Mouse (Mus musculus): ENCODE results near the gene Map4k2. TPM values are rescaled to one million over a fixed set of nuclear protein-coding genes. Genes with fewer than 3 reads are reported as not detected.

Map4k2 gene
- polyA plus RNA-seq, 1 experiment from 2014 or later = 12.5 TPM

DNA sequence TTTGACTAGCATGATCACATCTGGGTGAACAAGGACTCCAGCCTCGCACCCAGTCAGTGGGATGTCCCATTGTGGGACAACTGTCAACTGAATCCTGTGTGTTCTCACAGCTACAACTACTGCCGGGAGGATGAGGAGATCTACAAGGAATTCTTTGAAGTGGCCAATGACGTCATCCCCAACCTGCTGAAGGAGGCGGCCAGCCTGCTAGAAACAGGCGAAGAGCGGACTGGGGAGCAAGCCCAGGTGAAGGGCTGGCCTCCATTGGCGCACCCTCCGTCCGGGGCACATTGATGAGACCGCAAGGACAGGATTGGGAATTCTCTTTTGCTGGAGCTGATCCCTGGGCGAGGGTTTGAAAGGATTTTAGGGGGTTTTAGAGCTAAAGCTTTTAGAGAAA lies 2.2 kb upstream of the Map4k2 start:
- no peak overlapping the region for H3K4me3 ChIP-seq
- H3K27ac ChIP-seq (replicated peaks) = no peak overlapping the region
- 89% methylated on average over 11 of the region's 11 CpGs for WGBS
- no peak overlapping the region for H3K4me2 ChIP-seq
- no peak for ATAC-seq (ENCODE audit: extremely low read depth, insufficient number of reproducible peaks, low FRiP score, low TSS enrichment)
- H3K36me3 ChIP-seq = peaks cover 40% of the 10 kb centered on the region
- no peak overlapping the region for H3K9ac ChIP-seq
- peaks cover 60% of the 10 kb centered on the region for H3K4me1 ChIP-seq
- H3K27me3 ChIP-seq (replicated peaks) = no peaks in the 10 kb centered on the region
- H3K9me3 ChIP-seq = no peaks in the 10 kb centered on the region

DNA sequence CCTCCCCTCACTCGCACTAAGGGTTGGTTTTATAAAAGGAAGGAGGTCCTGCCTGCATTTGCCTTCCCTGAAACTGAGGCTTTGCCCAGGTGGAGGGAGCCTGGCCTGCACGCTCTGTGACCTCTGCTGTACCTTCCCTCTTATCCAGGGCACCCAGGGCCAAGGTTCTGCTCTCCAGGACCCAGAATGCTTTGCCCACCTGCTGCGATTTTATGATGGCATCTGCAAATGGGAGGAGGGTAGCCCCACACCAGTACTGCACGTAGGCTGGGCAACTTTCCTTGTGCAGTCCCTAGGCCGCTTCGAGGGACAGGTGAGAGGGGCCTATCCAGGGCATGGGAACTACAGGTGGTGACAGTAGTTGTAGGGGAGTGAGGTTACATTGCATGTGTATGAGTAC lies 1.7 kb upstream of the Map4k2 start:
- H3K4me2 ChIP-seq = no peak overlapping the region
- H3K27me3 ChIP-seq (replicated peaks) = no peaks in the 10 kb centered on the region
- H3K9ac ChIP-seq = no peak overlapping the region
- no peak overlapping the region for H3K4me3 ChIP-seq
- no peak for ATAC-seq (ENCODE audit: extremely low read depth, insufficient number of reproducible peaks, low FRiP score, low TSS enrichment)
- H3K4me1 ChIP-seq = peaks cover 56% of the 10 kb centered on the region
- H3K27ac ChIP-seq (replicated peaks) = no peak overlapping the region
- 92% methylated on average over 6 of the region's 6 CpGs for WGBS
- peaks cover 44% of the 10 kb centered on the region for H3K36me3 ChIP-seq
- H3K9me3 ChIP-seq = no peaks in the 10 kb centered on the region

DNA sequence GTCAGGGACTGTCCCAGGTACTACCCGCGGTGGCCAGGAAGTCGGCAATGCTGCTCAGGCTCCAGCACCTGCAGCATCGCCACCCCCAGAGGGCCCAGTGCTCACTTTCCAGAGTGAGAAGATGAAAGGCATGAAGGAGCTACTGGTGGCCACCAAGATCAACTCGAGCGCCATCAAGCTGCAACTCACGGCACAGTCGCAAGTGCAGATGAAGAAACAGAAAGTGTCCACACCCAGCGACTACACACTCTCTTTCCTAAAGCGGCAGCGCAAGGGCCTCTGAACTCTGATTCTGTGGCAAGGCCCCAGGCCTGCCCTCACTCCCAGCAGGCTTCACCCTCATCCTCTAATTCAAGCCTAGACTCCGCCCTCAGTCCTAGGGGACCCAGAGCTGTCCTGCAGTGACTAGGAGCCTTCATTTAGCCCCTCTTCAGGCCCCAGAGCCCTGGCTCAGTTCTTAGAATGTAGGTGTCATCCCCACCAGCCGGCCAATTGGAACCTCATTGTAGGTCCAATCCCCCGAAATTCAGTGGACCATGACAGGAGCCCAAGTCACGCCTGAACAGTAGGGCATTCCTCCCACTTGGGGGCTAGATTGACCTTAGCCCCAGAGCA lies 938 bp upstream of the Map4k2 start:
- ATAC-seq (ENCODE audit: extremely low read depth, insufficient number of reproducible peaks, low FRiP score, low TSS enrichment) = no peak
- Histone ChIP-seq H3K4me3 (peak overlapping the region; percentile 75), H3K9ac (peak overlapping the region; percentile 90; the same call in 1 of the 2 replicates)

DNA sequence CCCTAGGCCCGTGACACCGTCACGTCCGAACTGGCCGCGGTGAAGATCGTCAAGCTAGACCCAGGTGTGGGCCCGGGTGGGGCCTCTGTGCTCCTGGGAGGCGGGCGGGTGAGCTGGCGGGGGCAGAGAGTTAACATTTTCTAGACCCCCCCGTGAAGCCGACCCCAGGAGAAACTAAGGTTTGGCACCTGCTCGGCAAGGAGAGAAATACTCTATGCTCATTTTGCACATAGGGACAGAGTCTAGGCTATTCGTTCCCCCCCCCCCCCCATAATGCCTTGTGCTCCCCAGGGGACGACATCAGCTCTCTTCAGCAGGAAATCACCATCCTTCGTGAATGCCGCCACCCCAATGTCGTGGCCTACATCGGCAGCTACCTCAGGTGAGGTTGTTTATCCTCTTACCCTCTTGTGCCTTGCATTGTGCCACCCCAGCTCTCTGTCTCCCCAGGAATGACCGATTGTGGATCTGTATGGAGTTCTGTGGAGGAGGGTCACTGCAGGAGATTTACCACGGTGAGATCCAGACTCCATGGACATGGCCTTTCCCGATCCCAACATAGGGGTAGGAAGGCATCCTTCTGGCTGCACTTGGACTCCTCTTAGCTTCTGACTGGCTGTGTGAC lies 630 bp downstream of the Map4k2 start:
- Histone ChIP-seq H3K4me3 (peak overlapping the region; percentile 75), H3K27ac (replicated peaks) (peak overlapping the region; percentile 73), H3K4me2 (peak overlapping the region; percentile 97), H3K9me3 (no peaks in the 10 kb centered on the region), H3K27me3 (replicated peaks) (no peaks in the 10 kb centered on the region), H3K4me1 (peaks cover 46% of the 10 kb centered on the region), H3K36me3 (peaks cover 66% of the 10 kb centered on the region), H3K9ac (peak overlapping the region; percentile 90)
- WGBS = 9% methylated on average over 23 of the region's 23 CpGs
- ATAC-seq (ENCODE audit: extremely low read depth, insufficient number of reproducible peaks, low FRiP score, low TSS enrichment) = peak; percentile 33; the same call in 1 of the 2 replicates

More for the DNA sequence above, 938 bp upstream of the Map4k2 start:
- Histone ChIP-seq H3K27ac (replicated peaks) (peak overlapping the region; percentile 73), H3K27me3 (replicated peaks) (no peaks in the 10 kb centered on the region), H3K36me3 (peaks cover 51% of the 10 kb centered on the region), H3K9me3 (no peaks in the 10 kb centered on the region), H3K4me2 (peak overlapping the region; percentile 97), H3K4me1 (peaks cover 53% of the 10 kb centered on the region)
- 67% methylated on average over 15 of the region's 15 CpGs for WGBS

DNA sequence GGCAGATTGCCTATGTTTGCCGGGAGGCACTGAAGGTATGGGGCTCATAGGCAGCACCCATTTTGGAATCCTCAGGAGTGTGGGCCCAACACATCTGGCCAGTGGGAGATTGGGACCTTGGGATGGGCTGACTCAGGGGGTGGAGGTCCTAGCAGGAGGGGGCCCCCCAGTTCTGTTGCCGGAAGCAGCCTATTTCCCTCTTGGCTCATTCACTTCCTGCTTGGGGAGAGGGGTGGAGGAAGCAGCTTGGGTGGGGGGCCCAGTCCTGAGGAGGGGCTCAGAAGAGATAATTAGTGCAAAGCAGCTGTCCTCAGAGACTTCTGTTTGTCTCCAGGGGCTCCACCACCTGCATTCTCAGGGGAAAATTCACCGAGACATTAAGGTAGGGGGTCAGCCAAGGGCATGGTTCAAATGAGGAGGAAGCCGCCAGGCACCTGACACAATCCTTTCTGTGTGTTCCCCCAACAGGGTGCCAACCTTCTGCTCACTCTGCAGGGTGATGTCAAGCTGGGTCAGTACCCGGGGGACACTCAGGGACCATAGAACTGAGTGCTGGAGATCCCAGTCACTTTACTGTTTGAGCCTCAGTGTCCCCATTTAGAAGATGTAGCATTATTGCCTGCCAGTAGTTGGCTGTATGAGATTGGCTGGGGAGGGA lies 1.5 kb downstream of the Map4k2 start:
- Histone ChIP-seq H3K9ac (peak overlapping the region; percentile 90), H3K9me3 (no peaks in the 10 kb centered on the region), H3K4me3 (peak overlapping the region; percentile 75), H3K27me3 (replicated peaks) (no peaks in the 10 kb centered on the region), H3K4me2 (peak overlapping the region; percentile 97), H3K27ac (replicated peaks) (0 out of 2 replicates have a peak overlapping the region, but pooled peaks have one; percentile 73), H3K4me1 (peaks cover 37% of the 10 kb centered on the region), H3K36me3 (peaks cover 66% of the 10 kb centered on the region)
- 71% methylated on average over 5 of the region's 5 CpGs for WGBS
- no peak for ATAC-seq (ENCODE audit: extremely low read depth, insufficient number of reproducible peaks, low FRiP score, low TSS enrichment)

DNA sequence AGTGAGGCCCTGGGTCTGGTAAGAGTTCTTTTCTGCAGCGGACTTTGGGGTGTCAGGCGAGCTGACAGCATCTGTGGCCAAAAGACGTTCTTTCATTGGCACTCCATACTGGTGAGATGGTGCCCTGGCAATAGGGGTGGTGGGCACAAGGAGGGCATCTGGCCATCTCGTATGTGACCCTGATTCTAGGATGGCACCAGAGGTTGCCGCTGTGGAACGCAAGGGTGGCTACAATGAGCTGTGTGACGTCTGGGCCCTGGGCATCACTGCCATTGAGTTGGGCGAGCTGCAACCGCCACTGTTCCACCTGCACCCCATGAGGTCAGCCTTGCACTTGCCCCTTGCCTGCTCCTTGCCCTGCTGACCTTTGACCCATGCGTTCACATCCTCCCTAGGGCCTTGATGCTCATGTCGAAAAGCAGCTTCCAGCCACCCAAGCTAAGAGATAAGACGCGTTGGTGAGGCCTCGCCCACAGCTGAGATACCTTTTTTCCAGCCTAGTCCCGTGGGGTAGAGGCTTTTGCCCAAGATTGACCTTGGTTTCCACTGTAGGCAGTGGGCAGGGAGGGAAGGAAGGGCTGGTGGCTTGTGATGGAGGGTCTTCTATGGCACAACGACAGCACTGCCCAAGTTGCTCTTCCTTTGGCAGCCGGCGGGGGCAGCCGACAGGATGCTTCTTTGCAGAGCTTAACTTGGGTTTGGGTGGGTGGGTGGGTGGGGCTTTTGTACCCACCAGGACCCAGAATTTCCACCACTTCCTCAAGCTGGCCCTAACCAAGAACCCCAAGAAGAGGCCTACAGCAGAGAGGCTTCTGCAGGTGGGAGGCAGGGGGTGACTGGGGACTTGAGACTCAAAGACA lies 2.4 kb downstream of the Map4k2 start:
- WGBS = 74% methylated on average over 19 of the region's 19 CpGs
- Histone ChIP-seq H3K9ac (no peak overlapping the region), H3K27ac (replicated peaks) (no peak overlapping the region), H3K4me1 (peaks cover 43% of the 10 kb centered on the region), H3K9me3 (no peaks in the 10 kb centered on the region), H3K36me3 (peaks cover 66% of the 10 kb centered on the region), H3K4me2 (peak overlapping the region; percentile 97), H3K4me3 (no peak overlapping the region), H3K27me3 (replicated peaks) (no peaks in the 10 kb centered on the region)
- no peak for ATAC-seq (ENCODE audit: extremely low read depth, insufficient number of reproducible peaks, low FRiP score, low TSS enrichment)

DNA sequence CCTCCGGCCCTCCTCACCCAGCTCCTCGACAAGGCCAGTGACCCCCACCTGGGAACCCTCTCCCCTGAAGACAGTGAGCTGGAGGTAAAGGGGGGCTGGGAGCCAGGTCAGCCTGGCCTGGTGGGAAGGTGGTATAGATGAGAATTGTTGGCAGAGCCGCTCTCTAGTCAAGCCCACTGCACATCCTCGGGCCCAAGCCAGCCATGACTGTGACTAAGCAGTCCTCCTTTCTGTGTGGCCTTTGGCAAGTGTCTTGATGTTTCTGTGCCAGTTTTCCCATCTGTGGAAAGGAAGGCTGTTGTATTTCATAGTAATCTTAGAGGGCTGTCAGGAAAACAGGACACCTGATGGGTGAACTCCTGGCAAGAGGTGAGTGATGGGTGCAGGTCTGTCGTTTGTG lies 3.1 kb downstream of the Map4k2 start:
- peaks cover 60% of the 10 kb centered on the region for H3K36me3 ChIP-seq
- H3K4me3 ChIP-seq = no peak overlapping the region
- no peak for ATAC-seq (ENCODE audit: extremely low read depth, insufficient number of reproducible peaks, low FRiP score, low TSS enrichment)
- WGBS = 86% methylated on average over 5 of the region's 5 CpGs
- H3K4me1 ChIP-seq = peaks cover 50% of the 10 kb centered on the region
- H3K27me3 ChIP-seq (replicated peaks) = no peaks in the 10 kb centered on the region
- no peak overlapping the region for H3K4me2 ChIP-seq
- no peak overlapping the region for H3K27ac ChIP-seq (replicated peaks)
- no peaks in the 10 kb centered on the region for H3K9me3 ChIP-seq
- no peak overlapping the region for H3K9ac ChIP-seq

DNA sequence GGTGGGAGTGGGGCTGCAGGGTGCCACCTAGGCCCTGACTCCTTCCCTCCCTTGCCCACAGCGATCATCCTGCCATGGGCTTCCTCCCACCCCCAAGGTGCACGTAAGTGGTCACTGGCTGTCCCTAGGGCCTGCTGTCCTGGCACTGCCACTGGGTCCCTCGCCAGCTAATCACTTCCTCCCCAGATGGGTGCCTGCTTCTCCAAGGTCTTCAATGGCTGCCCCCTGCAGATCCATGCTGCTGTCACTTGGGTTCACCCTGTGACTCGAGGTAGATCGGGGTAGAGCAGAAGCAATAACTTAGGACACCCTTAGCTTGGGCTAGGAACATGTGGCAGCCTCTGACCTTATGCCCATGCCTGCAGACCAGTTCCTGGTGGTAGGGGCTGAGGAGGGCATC lies 5.1 kb downstream of the Map4k2 start:
- no peaks in the 10 kb centered on the region for H3K27me3 ChIP-seq (replicated peaks)
- H3K4me1 ChIP-seq = peaks cover 43% of the 10 kb centered on the region
- H3K9ac ChIP-seq = no peak overlapping the region
- H3K9me3 ChIP-seq = no peaks in the 10 kb centered on the region
- ATAC-seq (ENCODE audit: extremely low read depth, insufficient number of reproducible peaks, low FRiP score, low TSS enrichment) = no peak
- H3K27ac ChIP-seq (replicated peaks) = no peak overlapping the region
- 91% methylated on average over 5 of the region's 5 CpGs for WGBS
- peaks cover 46% of the 10 kb centered on the region for H3K36me3 ChIP-seq
- H3K4me3 ChIP-seq = no peak overlapping the region
- no peak overlapping the region for H3K4me2 ChIP-seq

DNA sequence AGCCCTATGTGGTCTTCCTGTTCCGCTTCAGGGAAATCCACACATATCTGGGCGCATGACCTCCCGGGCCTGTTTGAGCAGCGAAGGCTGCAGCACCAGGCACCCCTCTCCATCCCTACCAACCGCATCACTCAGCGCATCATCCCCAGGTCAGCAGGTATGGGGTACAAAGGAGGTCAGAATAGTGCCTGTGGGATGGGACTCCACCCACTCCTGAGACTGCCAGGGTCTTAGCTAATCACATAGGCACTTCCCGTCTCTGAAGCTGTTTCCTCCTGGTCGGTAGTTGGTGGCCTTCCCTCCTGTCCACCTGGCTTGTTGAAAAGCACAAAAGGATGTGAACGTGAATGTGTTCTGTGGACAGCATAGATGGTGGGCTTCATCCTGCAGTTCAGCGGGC lies 5.7 kb downstream of the Map4k2 start:
- H3K27me3 ChIP-seq (replicated peaks) = no peaks in the 10 kb centered on the region
- H3K36me3 ChIP-seq = peaks cover 46% of the 10 kb centered on the region
- no peak overlapping the region for H3K27ac ChIP-seq (replicated peaks)
- peaks cover 45% of the 10 kb centered on the region for H3K4me1 ChIP-seq
- ATAC-seq (ENCODE audit: extremely low read depth, insufficient number of reproducible peaks, low FRiP score, low TSS enrichment) = no peak
- H3K9ac ChIP-seq = no peak overlapping the region
- no peaks in the 10 kb centered on the region for H3K9me3 ChIP-seq
- no peak overlapping the region for H3K4me3 ChIP-seq
- WGBS = 78% methylated on average over 10 of the region's 10 CpGs
- no peak overlapping the region for H3K4me2 ChIP-seq

DNA sequence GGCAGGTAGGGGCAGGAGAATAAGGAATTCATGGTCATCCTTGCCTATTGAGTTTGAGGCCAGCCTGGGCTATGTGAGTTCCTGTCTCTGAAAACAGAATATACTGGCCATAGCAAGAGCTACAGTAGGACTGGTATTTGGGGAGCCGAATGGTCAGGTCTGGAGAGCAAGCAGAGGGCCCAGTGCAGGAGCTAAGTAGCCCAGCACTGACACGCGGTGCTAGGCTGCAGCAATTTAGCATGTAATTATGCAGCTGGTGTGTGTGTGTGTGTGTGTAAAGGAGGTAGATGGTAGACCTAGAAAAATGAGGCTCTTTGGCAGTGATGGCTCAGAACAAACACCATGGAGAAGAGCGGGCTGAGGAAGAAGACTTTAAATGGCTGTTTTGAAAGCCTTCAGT lies 6.7 kb downstream of the Map4k2 start:
- H3K4me1 ChIP-seq = peaks cover 38% of the 10 kb centered on the region
- H3K9ac ChIP-seq = no peak overlapping the region
- no peaks in the 10 kb centered on the region for H3K9me3 ChIP-seq
- H3K4me2 ChIP-seq = no peak overlapping the region
- no peaks in the 10 kb centered on the region for H3K27me3 ChIP-seq (replicated peaks)
- 94% methylated on average over 4 of the region's 4 CpGs for WGBS
- H3K36me3 ChIP-seq = peaks cover 49% of the 10 kb centered on the region
- no peak for ATAC-seq (ENCODE audit: extremely low read depth, insufficient number of reproducible peaks, low FRiP score, low TSS enrichment)
- H3K27ac ChIP-seq (replicated peaks) = no peak overlapping the region
- no peak overlapping the region for H3K4me3 ChIP-seq

DNA sequence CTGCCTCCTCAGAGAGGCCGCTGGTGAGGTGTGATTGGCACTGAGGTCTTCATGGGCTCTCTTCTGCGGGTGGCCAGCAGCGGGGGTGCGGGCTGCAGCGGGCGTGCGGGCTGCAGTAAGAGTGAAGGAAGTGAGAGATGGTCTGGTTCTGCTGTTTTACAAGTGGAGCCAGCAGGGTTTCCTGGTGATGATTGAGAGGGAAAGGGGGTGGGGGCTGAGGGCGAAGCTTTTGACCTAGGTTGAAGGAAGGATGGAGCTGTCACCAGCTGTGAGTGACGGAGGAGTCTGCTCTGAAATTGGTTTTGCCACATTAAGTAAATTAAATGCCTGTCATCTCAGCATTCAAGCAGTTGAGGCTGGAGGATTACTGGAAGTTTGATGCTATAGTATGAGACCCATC lies 7.8 kb downstream of the Map4k2 start:
- H3K4me2 ChIP-seq = no peak overlapping the region
- H3K9ac ChIP-seq = peak overlapping the region; percentile 51; the same call in 1 of the 2 replicates
- H3K4me1 ChIP-seq = peaks cover 41% of the 10 kb centered on the region
- H3K27me3 ChIP-seq (replicated peaks) = no peaks in the 10 kb centered on the region
- peaks cover 59% of the 10 kb centered on the region for H3K36me3 ChIP-seq
- H3K4me3 ChIP-seq = no peak overlapping the region
- no peaks in the 10 kb centered on the region for H3K9me3 ChIP-seq
- H3K27ac ChIP-seq (replicated peaks) = peak overlapping the region; percentile 61
- 32% methylated on average over 9 of the region's 9 CpGs for WGBS
- ATAC-seq (ENCODE audit: extremely low read depth, insufficient number of reproducible peaks, low FRiP score, low TSS enrichment) = no peak
